Mouse (Mus musculus) limb, embryonic 10.5 days (tissue): ENCODE measurements around the gene Ttll6. TPM values are rescaled to one million over a fixed set of nuclear protein-coding genes. Genes with fewer than 3 reads are reported as not detected.
"Not testable (repeated sequence)": the region's sequence is repeated elsewhere in the genome, so short reads cannot be mapped to it uniquely, and the experiment has no call there.

Experiments
- DNase-seq: peaks from one replicate; pipeline ENCODE4 v3.0.0-alpha.2; 2017; ENCODE audit warnings: low spot score
- H3K27ac ChIP-seq: fragments of 300-500 bp; sonication (generic); 2 replicates; pipeline ENCODE4 v1.5.1; 2016; ENCODE audit warnings: mild to moderate bottlenecking
- H3K27me3 ChIP-seq: fragments of 300-500 bp; sonication (generic); 2 replicates; pipeline ENCODE4 v1.6.1; 2016; ENCODE audit warnings: low read depth, mild to moderate bottlenecking; ENCODE audit not compliant: poor library complexity, severe bottlenecking
- H3K36me3 ChIP-seq: fragments of 300-500 bp; sonication (generic); 2 replicates; pipeline ENCODE4 v1.6.1; 2016; ENCODE audit warnings: mild to moderate bottlenecking, moderate library complexity
- H3K4me1 ChIP-seq: fragments of 300-500 bp; sonication (generic); 2 replicates; pipeline ENCODE4 v1.6.1; 2016
- H3K4me3 ChIP-seq: fragments of 300-500 bp; sonication (generic); 2 replicates; pipeline ENCODE4 v1.5.1; 2016; ENCODE audit warnings: mild to moderate bottlenecking, moderate library complexity
- H3K9me3 ChIP-seq: fragments of 300-500 bp; sonication (generic); replicated peaks from 2 replicates; pipeline ENCODE4 v1.6.1; 2016; ENCODE audit warnings: mild to moderate bottlenecking
- WGBS: fragments of 180-500 bp; shearing (Covaris S2); methylation state at CpG from one replicate; pipeline ENCODE4 v1.1.7; 2016; 5-methylcytosine and 5-hydroxymethylcytosine counted together
- polyA plus RNA-seq: library from polyadenylated mRNA; unstranded; fragments of >200 nt; fragmentation: Nextera tagmentation; extraction: Ambion mirVana; gene quantifications from 2 replicates; pipeline ENCODE4 v1.2.1, GENCODE M21; 2016

The Ttll6 gene
- polyA plus RNA-seq, 1 experiment from 2014 or later = not detected

DNA sequence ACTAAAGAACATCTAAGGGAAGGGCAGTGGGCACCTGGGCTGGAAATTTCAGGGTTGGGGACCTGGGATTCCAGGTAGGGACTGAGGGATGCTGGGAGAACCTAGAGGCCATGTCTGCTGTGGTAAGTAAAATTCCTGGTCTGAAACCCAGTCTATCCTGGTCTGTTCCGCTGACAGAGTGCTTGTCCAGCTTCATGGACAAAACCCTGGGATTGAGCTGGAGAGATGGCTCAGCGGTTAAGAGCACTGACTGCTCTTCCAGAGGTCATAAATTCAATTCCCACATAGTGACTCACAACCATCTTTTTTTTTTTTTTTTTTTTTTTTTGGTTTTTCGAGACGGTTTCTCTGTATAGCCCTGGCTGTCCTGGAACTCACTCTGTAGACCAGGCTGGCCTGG lies 10.8 kb upstream of the Ttll6 start:
- not testable (repeated sequence) for H3K9me3 ChIP-seq, DNase-seq, H3K36me3 ChIP-seq, H3K27ac ChIP-seq, H3K4me3 ChIP-seq
- 80% methylated on average over 4 of the region's 4 CpGs for WGBS
- peaks cover 63% of the 10 kb centered on the region for H3K27me3 ChIP-seq
- peaks cover 10% of the 10 kb centered on the region for H3K4me1 ChIP-seq

DNA sequence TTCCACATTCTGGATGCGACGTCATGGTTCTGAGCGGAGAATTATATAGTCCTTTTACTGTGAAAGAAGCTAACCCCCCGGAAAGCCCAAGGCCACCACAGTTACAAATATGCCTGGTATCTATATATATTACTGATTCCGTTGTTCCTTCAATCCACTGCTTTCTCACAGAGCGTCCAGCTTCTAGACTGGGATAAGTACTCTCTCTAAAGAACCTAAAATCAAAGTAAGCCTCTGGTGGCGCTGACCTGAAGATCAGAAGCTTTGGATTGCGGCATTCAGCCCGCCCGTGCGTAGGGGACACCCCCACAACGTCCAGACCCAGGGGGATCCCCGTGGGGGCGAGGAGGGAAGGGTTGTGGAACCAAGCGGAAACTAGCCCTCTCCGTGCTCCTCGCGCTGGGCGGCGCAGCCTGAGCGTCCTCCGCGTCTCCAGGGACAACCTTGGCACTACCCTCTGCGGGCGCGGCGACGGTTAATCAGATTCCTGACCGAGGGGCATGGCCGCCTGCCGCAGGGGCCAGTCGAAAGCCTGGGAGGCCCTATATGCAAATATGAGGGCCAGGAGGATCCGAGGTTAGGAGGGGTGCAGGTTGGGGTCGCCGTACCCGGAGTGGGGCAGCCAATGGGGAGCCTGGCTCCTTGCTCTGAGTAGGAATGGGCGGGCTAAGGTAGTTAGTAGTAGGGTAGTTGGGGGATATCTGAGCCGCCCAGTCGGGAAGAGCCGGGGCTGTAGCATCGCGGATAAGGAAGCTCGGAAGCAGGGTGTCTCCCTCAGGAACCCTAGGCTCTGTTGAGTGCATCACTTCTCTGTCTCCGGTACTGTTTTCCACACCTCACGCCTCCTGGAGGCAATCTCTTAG lies 9.3 kb upstream of the Ttll6 start:
- Histone ChIP-seq H3K9me3 (no peaks in the 10 kb centered on the region), H3K27ac (no peak overlapping the region), H3K4me3 (peak overlapping the region; percentile 53), H3K36me3 (no peaks in the 10 kb centered on the region), H3K4me1 (peaks cover 10% of the 10 kb centered on the region), H3K27me3 (peaks cover 68% of the 10 kb centered on the region)
- peak; percentile 63 for DNase-seq
- 2% methylated on average over 45 of the region's 45 CpGs for WGBS

DNA sequence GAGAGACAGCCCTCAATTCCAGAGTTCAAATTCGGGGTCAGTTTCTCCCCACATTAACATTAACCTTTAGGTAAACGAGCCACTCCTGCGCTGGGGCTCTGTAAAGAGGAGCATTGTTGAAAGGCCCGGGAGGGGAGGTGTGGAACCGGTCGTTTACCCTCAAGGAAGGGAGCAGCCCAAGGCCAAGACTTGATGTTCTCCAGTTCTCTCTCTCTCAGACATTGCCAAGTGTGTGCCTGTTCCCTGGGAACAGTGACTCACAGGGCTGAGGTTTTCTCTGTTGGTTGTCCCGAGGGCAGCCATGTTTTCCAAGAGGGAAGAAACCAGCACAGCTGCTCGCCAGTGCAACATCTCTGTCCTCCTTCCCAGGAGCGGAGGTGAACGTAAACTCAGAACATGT lies 3.0 kb upstream of the Ttll6 start:
- Histone ChIP-seq H3K27me3 (peaks cover 64% of the 10 kb centered on the region), H3K4me1 (peaks cover 14% of the 10 kb centered on the region), H3K9me3 (no peaks in the 10 kb centered on the region), H3K36me3 (no peaks in the 10 kb centered on the region), H3K4me3 (no peak overlapping the region), H3K27ac (no peak overlapping the region)
- 60% methylated on average over 10 of the region's 10 CpGs for WGBS
- no peak for DNase-seq

DNA sequence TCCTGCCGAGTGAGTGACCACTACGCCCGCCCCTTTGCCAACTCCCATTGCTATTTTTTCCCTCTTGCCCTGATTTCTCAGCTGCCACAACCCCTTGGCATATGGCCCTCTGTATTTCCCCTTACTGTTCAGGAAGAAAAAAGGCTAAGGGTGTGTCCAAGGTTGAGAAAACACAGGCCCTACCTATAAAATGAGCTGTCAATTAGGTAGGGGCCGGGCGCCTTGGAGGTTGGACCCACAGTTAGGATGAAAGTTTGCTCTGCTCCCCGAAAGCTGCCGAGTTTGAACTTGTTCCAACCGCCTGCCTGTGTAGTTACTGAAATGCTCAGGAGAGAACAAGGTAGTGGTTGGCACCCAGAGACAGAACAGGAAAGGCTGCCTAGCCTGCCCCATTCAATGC lies 2.3 kb downstream of the Ttll6 start:
- peaks cover 55% of the 10 kb centered on the region for H3K27me3 ChIP-seq

DNA sequence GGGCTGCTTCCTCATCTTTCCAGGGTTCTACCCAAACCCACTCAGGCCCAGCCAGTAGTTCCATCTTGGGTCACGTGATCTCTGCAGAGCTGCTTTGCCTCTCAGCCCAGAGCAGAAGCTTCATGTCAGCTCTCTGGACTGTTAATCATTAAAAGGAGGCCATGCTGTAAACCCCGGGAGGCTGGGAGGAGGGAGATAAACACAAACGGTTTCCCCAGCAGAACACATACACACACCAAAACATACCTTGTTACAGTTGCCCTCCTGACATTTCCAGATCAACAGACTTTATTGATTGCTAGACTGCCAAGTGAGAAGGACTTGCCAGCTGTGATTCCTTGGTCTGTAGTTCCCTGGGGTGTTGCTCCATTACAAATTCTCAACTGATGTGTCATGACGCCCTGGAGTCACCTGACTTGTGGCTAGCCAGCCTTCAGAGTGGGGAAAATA lies 7.2 kb downstream of the Ttll6 start:
- DNase-seq = no peak
- H3K9me3 ChIP-seq = no peaks in the 10 kb centered on the region
- H3K27ac ChIP-seq = no peak overlapping the region
- peaks cover 8% of the 10 kb centered on the region for H3K4me1 ChIP-seq
- no peaks in the 10 kb centered on the region for H3K36me3 ChIP-seq
- 32% methylated on average over 4 of the region's 4 CpGs for WGBS
- H3K4me3 ChIP-seq = no peak overlapping the region
- H3K27me3 ChIP-seq = peaks cover 42% of the 10 kb centered on the region

More for the DNA sequence above, 2.3 kb downstream of the Ttll6 start:
- no peaks in the 10 kb centered on the region for H3K9me3 ChIP-seq
- H3K4me1 ChIP-seq = peaks cover 12% of the 10 kb centered on the region
- DNase-seq = no peak
- WGBS = 83% methylated on average over 8 of the region's 8 CpGs
- no peaks in the 10 kb centered on the region for H3K36me3 ChIP-seq
- H3K4me3 ChIP-seq = no peak overlapping the region
- H3K27ac ChIP-seq = no peak overlapping the region

DNA sequence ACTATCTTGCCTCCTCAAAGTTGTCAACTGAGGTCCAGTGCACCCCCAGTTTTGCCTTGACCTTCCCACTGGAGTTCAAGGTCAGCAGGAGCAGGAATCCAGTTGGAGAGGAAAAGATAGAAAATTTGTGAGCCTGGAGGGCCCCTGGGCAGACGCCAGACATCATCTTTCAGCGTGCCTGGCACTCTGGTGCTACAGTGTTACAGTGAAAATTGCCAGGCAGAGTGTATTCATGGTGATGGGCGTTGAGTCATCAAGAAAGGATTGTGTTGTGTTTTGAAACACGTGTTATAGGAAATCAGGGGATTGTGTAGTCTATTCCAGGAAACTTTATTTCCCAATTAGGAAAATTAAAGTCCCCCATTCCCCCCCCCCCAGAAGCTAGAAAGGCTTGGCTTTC lies 10.2 kb downstream of the Ttll6 start:
- H3K36me3 ChIP-seq = no peaks in the 10 kb centered on the region
- 74% methylated on average over 4 of the region's 4 CpGs for WGBS
- no peaks in the 10 kb centered on the region for H3K9me3 ChIP-seq
- H3K27ac ChIP-seq = no peak overlapping the region
- H3K27me3 ChIP-seq = peaks cover 65% of the 10 kb centered on the region
- DNase-seq = no peak
- no peak overlapping the region for H3K4me3 ChIP-seq
- peaks cover 12% of the 10 kb centered on the region for H3K4me1 ChIP-seq

DNA sequence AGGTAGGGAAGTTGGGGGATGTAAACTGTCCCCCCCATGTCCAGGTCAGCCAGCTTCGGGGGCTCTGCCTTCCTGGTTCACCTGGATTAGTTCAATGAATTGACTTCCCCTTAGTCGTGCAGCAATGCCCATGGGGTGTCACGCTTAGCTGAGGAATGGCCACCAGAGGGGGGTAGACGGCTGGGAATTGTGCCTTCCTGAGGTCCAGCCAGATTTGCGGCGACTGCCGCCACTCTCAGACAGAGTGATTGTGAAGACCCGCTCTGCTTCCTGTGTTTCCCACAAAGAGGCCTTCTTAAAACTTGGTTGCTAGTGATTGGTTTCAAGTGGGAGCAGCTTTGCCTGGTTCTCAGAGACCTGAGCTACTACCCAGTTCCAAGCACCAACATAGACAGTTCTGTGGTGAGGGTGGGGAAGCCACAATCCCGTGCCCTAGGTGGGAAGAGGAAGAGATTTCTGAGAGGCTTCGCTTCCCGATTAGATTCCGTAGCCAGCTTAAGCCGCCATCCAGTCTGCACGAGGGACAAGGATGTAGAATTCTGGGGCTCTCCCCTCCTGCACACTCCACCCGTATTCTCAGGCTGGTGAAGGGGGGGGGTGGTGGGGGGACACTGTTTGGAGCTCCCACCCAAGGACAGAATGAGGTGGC lies 12.2 kb downstream of the Ttll6 start:
- no peaks in the 10 kb centered on the region for H3K9me3 ChIP-seq
- peak; percentile 89 for DNase-seq
- H3K4me3 ChIP-seq = peak overlapping the region; percentile 23
- peaks cover 11% of the 10 kb centered on the region for H3K4me1 ChIP-seq
- 3% methylated on average over 15 of the region's 15 CpGs for WGBS
- H3K36me3 ChIP-seq = no peaks in the 10 kb centered on the region
- H3K27me3 ChIP-seq = peaks cover 69% of the 10 kb centered on the region
- no peak overlapping the region for H3K27ac ChIP-seq

DNA sequence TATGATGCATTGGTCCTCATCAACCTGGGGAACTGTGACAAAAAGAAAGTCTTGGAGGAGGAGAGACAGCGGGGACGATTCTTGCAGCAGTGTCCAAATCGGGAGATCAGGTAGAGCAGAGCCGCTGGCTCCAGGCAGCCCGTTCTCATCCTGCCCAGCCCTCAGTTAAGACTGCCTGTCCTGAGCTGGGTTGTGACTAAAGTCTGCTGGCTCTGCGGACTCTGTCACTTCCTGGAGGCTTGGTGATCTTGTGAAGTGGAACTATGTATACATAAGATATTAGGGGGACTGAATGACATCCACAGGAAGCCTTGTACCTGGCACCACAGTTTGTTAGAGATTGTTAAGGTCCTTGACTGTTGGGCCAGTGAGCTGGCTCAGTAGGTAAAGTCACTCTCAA lies 13.9 kb downstream of the Ttll6 start:
- 85% methylated on average over 6 of the region's 6 CpGs for WGBS

DNA sequence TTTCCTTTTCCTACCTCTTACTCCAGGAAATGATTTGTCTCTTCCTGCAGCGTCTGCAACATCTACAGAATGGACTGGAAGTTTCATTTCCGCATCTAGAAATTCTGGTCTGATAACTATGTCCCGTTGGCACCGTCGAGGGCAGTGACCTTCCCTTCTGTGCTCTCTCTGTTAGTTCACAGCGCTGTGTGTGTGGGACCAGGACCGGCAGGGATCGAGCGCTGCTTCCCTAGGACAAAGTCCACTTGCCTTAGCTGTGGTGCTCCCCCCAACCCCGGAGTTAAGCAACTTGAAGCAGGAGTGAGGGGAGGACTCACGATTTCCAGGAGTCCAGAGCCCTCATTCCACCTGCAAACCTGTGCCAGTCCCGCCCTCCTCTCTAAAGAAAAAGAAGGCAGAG lies 31.2 kb downstream of the Ttll6 start:
- no peak for DNase-seq
- Histone ChIP-seq H3K9me3 (no peaks in the 10 kb centered on the region), H3K4me1 (no peaks in the 10 kb centered on the region), H3K27me3 (peaks cover 88% of the 10 kb centered on the region), H3K4me3 (no peak overlapping the region), H3K27ac (no peak overlapping the region), H3K36me3 (no peaks in the 10 kb centered on the region)
- whole genome bisulfite sequencing = 56% methylated on average over 12 of the region's 12 CpGs

More for the DNA sequence above, 13.9 kb downstream of the Ttll6 start:
- no peaks in the 10 kb centered on the region for H3K36me3 ChIP-seq
- no peak overlapping the region for H3K27ac ChIP-seq
- H3K4me1 ChIP-seq = peaks cover 7% of the 10 kb centered on the region
- peaks cover 86% of the 10 kb centered on the region for H3K27me3 ChIP-seq
- no peak for DNase-seq
- no peak overlapping the region for H3K4me3 ChIP-seq
- H3K9me3 ChIP-seq = no peaks in the 10 kb centered on the region

- Histone ChIP-seq H3K4me1 (peaks cover 12% of the 10 kb centered on the region), H3K4me3 (no peak overlapping the region), H3K27me3 (peaks cover 100% of the 10 kb centered on the region), H3K9me3 (no peaks in the 10 kb centered on the region), H3K27ac (no peak overlapping the region), H3K36me3 (no peaks in the 10 kb centered on the region)
- DNase-seq = no peak
- 20% methylated on average over 9 of the region's 9 CpGs for WGBS
Measured at GRCm38 (mm10) chr11:96168125-96168524, 34.5 kb downstream of the Ttll6 start.

- no peak for DNase-seq
- no peaks in the 10 kb centered on the region for H3K9me3 ChIP-seq
- peaks cover 15% of the 10 kb centered on the region for H3K4me1 ChIP-seq
- 19% methylated on average over 7 of the region's 7 CpGs for WGBS
- no peak overlapping the region for H3K4me3 ChIP-seq
- H3K27me3 ChIP-seq = peaks cover 100% of the 10 kb centered on the region
- H3K27ac ChIP-seq = no peak overlapping the region
- no peaks in the 10 kb centered on the region for H3K36me3 ChIP-seq
Measured at GRCm38 (mm10) chr11:96169016-96169415, 35.4 kb downstream of the Ttll6 start.

DNA sequence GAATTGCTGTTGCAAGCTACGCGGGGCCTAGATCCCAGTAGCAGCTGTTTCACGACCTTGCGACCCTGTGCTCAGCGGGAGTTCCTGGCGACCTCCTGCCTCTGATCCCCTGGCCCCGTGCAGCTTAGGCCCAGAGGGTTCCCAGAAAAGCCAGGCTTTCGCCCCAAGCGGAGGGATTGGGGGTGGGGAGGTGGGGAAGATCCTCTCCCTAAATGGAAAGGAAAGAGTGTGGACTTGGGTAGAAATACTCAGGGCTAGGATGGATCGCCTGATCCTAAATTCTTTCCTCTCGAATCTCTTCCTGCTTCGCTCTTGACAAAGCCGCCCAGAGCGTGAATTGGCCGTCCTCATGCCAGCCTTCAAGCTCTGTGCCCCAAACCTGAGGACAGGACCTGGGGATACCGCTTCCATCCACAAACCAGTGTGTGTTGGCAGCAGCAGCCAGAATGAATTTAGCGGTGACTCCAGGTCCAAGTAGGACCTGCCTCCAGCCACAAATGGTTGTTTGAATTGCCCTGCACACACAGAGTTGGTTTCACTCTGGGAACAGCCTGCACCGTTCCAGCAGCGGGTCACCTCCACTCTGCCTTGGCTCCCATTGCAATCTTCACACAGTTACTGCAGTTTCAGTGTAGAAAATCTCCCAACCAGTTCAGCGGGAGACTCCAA lies 37.3 kb downstream of the Ttll6 start:
- peak; percentile 51 for DNase-seq

DNA sequence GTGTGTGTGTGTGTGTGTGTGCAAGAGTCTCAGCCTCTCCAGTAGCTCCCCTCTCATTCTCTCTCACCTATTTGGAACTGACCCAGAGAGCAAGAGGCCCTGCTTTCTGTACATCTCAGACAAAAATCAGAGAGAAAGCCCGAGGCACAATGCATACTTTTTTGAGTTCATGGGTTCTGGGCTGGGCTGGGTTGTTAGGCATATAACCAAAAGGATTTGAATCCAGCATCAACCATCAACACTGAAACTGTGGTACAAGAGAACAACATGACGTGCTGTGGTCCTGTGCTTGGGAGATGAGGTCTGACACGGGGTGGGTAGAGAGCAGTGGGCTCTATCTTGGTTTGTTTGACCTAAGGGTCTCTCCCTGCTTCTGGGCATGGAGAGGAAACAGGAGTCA lies 38.0 kb downstream of the Ttll6 start:
- Histone ChIP-seq H3K4me1 (peaks cover 15% of the 10 kb centered on the region), H3K27ac (no peak overlapping the region), H3K9me3 (no peaks in the 10 kb centered on the region), H3K36me3 (no peaks in the 10 kb centered on the region), H3K27me3 (peaks cover 100% of the 10 kb centered on the region), H3K4me3 (no peak overlapping the region)
- WGBS = 7% methylated on average over 3 of the region's 3 CpGs
- DNase-seq = no peak

More for the DNA sequence above, 37.3 kb downstream of the Ttll6 start:
- H3K36me3 ChIP-seq = no peaks in the 10 kb centered on the region
- no peak overlapping the region; the same call in 1 of the 2 replicates for H3K4me3 ChIP-seq
- WGBS = under 1% methylated on average over 20 of the region's 20 CpGs
- H3K27ac ChIP-seq = no peak overlapping the region
- peaks cover 15% of the 10 kb centered on the region for H3K4me1 ChIP-seq
- H3K27me3 ChIP-seq = peaks cover 100% of the 10 kb centered on the region
- no peaks in the 10 kb centered on the region for H3K9me3 ChIP-seq
